Mouse (Mus musculus) C2C12 (cell line): ENCODE data around the gene Relt.

Source experiments
- CTCF ChIP-seq: IDR thresholded peaks from one replicate; pipeline ENCODE4 v1.5.1; 2011; ENCODE audit not compliant: control insufficient read depth, insufficient read depth, insufficient read length
- MAX ChIP-seq: IDR thresholded peaks from one replicate; pipeline ENCODE4 v1.6.1; 2011; ENCODE audit warnings: mild to moderate bottlenecking, control low read depth
- MYOD1 ChIP-seq: IDR thresholded peaks from one replicate; pipeline ENCODE4 v1.6.1; 2011; ENCODE audit warnings: low read depth; ENCODE audit not compliant: control insufficient read depth, insufficient read length
- MYOG ChIP-seq: IDR thresholded peaks from one replicate; pipeline ENCODE4 v1.6.1; 2011; ENCODE audit not compliant: control insufficient read depth, insufficient read length; ENCODE audit errors: extremely low read depth
- USF1 ChIP-seq: IDR thresholded peaks from one replicate; pipeline ENCODE4 v1.6.1; 2011; ENCODE audit warnings: low read depth, mild to moderate bottlenecking, control low read depth, moderate library complexity

DNA sequence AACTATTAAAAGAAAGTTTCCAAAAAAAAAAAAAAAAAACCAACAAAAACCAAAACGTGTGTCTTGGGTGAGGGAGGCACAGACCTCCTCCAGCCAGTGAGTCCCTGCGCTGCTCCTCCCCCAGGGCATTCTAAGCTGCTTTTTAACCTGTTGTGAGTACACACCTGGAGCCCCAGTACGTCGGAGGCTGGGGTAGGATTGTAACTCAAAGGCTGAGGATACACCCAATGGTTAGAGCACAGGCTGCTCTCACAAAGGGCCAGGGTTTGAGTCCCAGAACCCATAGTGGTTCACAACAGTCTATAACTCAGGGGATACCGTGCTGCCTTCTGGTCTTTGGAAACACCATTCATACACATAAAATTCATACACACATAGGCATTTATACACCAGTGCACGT lies 21.6 kb downstream of the Relt start:
- TF ChIP-seq MAX (no peak), CTCF (no peak), MYOG (no peak), USF1 (no peak), MYOD1 (no peak)
